Mouse (Mus musculus) CH12.LX (cell line): ENCODE measurements around the gene Hoxb2. TPM values are rescaled to one million over a fixed set of nuclear protein-coding genes. Genes with fewer than 3 reads are reported as not detected.

Experiments
- DNase-seq: peaks from one replicate; pipeline ENCODE4 v3.0.0-alpha.2; 2013; ENCODE audit errors: extremely low read depth
- H3K27ac ChIP-seq: 2 replicates; pipeline ENCODE4 v1.5.1; 2012; ENCODE audit warnings: low read depth, mild to moderate bottlenecking, control low read depth, moderate library complexity; ENCODE audit not compliant: insufficient read depth
- H3K27me3 ChIP-seq: replicated peaks from 2 replicates; pipeline ENCODE3; 2012; ENCODE audit warnings: inconsistent platforms
- H3K36me3 ChIP-seq, 2 experiments: replicated peaks in 1 of 2; 2 replicates each; pipeline versions ENCODE3 to v1.6.1; 2012; ENCODE audit warnings: inconsistent platforms in 1 of 2, low read length in 1 of 2, mild to moderate bottlenecking in 1 of 2, mixed read lengths in 1 of 2, moderate library complexity in 1 of 2; ENCODE audit not compliant: control insufficient read depth in 1 of 2, insufficient read depth in 1 of 2
- H3K4me1 ChIP-seq, 2 experiments: 2 replicates each; pipeline ENCODE4 v1.6.1; 2012; ENCODE audit warnings: inconsistent platforms in 1 of 2, moderate library complexity in 1 of 2; ENCODE audit not compliant: insufficient read depth in 2 of 2, control insufficient read depth in 1 of 2
- H3K4me2 ChIP-seq: 2 replicates; pipeline ENCODE4 v1.6.1; 2012; ENCODE audit warnings: low read depth, mild to moderate bottlenecking, control low read depth; ENCODE audit not compliant: poor library complexity, insufficient read depth, severe bottlenecking
- H3K4me3 ChIP-seq, 3 experiments: fragments of 150-350 bp in 1 of 3; sonication (generic) in 1 of 3; replicated peaks in 1 of 3; 2 replicates each; pipeline versions ENCODE3 to v1.5.1; 2011 to 2012; ENCODE audit warnings: low read depth in 2 of 3, low read length in 2 of 3, mild to moderate bottlenecking in 2 of 3, moderate library complexity in 2 of 3, control low read depth in 1 of 3, improper control_type of control experiment in 1 of 3, inconsistent platforms in 1 of 3, mixed read lengths in 1 of 3; ENCODE audit not compliant: poor library complexity in 1 of 3
- H3K79me2 ChIP-seq: replicated peaks from 2 replicates; pipeline ENCODE4 v1.6.1; 2012; ENCODE audit warnings: mild to moderate bottlenecking, moderate library complexity; ENCODE audit not compliant: control insufficient read depth, poor library complexity, insufficient read depth, severe bottlenecking; ENCODE audit errors: extremely low read depth
- H3K9ac ChIP-seq: 2 replicates; pipeline ENCODE4 v1.6.1; 2012; ENCODE audit warnings: low read depth, mild to moderate bottlenecking, control low read depth, moderate library complexity; ENCODE audit not compliant: insufficient read depth
- H3K9me3 ChIP-seq: replicated peaks from 2 replicates; pipeline ENCODE3; 2012; ENCODE audit warnings: low read length, inconsistent platforms, mixed read lengths
- BHLHE40 ChIP-seq: IDR thresholded peaks from 2 replicates; pipeline ENCODE4 v1.6.1; 2011; ENCODE audit warnings: mild to moderate bottlenecking, low read depth, low read length, improper control_type of control experiment
- CHD1 ChIP-seq: IDR thresholded peaks from 2 replicates; pipeline ENCODE4 v1.6.1; 2012; ENCODE audit warnings: low read depth, low read length, improper control_type of control experiment, inconsistent platforms
- CHD2 ChIP-seq: IDR thresholded peaks from 2 replicates; pipeline ENCODE4 v1.6.1; 2011; ENCODE audit warnings: low read length, improper control_type of control experiment
- CTCF ChIP-seq, 2 experiments: IDR thresholded peaks in 1 of 2; conservative IDR thresholded peaks in 1 of 2; 2 replicates each; pipeline ENCODE4 v1.5.1; 2011 to 2012; ENCODE audit warnings: low read depth in 2 of 2, low read length in 2 of 2, improper control_type of control experiment in 1 of 2, inconsistent platforms in 1 of 2, mild to moderate bottlenecking in 1 of 2, moderate library complexity in 1 of 2
- E2F4 ChIP-seq: IDR thresholded peaks from 2 replicates; pipeline ENCODE4 v1.6.1; 2011; ENCODE audit warnings: low read depth, low read length, improper control_type of control experiment; ENCODE audit not compliant: insufficient replicate concordance
- ELF1 ChIP-seq: IDR thresholded peaks from 2 replicates; pipeline ENCODE4 v1.6.1; 2014; ENCODE audit warnings: low read depth, mild to moderate bottlenecking, inconsistent platforms, low read length, improper control_type of control experiment
- EP300 ChIP-seq: IDR thresholded peaks from 2 replicates; pipeline ENCODE4 v1.6.1; 2011; ENCODE audit warnings: low read length, improper control_type of control experiment
- ETS1 ChIP-seq: conservative IDR thresholded peaks from 2 replicates; pipeline ENCODE4 v1.6.1; 2012; ENCODE audit warnings: low read depth, mild to moderate bottlenecking, inconsistent platforms, low read length, improper control_type of control experiment, moderate library complexity
- HCFC1 ChIP-seq: IDR thresholded peaks from 2 replicates; pipeline ENCODE4 v1.6.1; 2012; ENCODE audit warnings: low read depth, mild to moderate bottlenecking, inconsistent platforms, low read length, improper control_type of control experiment
- IRF4 ChIP-seq: IDR thresholded peaks from 2 replicates; pipeline ENCODE4 v1.6.1; 2014; ENCODE audit warnings: low read depth, mild to moderate bottlenecking, inconsistent platforms, low read length, improper control_type of control experiment
- JUN ChIP-seq: IDR thresholded peaks from 2 replicates; pipeline ENCODE4 v1.6.1; 2011; ENCODE audit warnings: low read depth, mild to moderate bottlenecking, low read length, improper control_type of control experiment, moderate library complexity; ENCODE audit not compliant: insufficient read depth
- JUND ChIP-seq: conservative IDR thresholded peaks from 2 replicates; pipeline ENCODE4 v1.6.1; 2011; ENCODE audit warnings: low read depth, low read length, improper control_type of control experiment
- MAFK ChIP-seq: IDR thresholded peaks from 2 replicates; pipeline ENCODE4 v1.6.1; 2011; ENCODE audit warnings: low read length, improper control_type of control experiment; ENCODE audit not compliant: insufficient replicate concordance
- MAX ChIP-seq: IDR thresholded peaks from 2 replicates; pipeline ENCODE4 v1.6.1; 2011; ENCODE audit warnings: low read length, improper control_type of control experiment
- MAZ ChIP-seq: IDR thresholded peaks from 2 replicates; pipeline ENCODE4 v1.6.1; 2012; ENCODE audit warnings: low read depth, mild to moderate bottlenecking, inconsistent platforms, low read length, improper control_type of control experiment, moderate library complexity
- MXI1 ChIP-seq: IDR thresholded peaks from 2 replicates; pipeline ENCODE4 v1.6.1; 2011; ENCODE audit warnings: mild to moderate bottlenecking, low read depth, low read length, improper control_type of control experiment
- MYC ChIP-seq: IDR thresholded peaks from 2 replicates; pipeline ENCODE4 v1.6.1; 2011; ENCODE audit warnings: low read depth, mild to moderate bottlenecking, improper control_type of control experiment, low read length
- NELFE ChIP-seq: IDR thresholded peaks from 2 replicates; pipeline ENCODE4 v1.6.1; 2011; ENCODE audit warnings: low read depth, low read length, improper control_type of control experiment
- NRF1 ChIP-seq: IDR thresholded peaks from 2 replicates; pipeline ENCODE4 v1.6.1; 2014; ENCODE audit warnings: low read depth, mild to moderate bottlenecking, inconsistent platforms, low read length, improper control_type of control experiment, moderate library complexity
- PAX5 ChIP-seq: IDR thresholded peaks from 2 replicates; pipeline ENCODE4 v1.6.1; 2012; ENCODE audit warnings: low read length, inconsistent platforms, mixed read lengths
- POLR2AphosphoS2 ChIP-seq: IDR thresholded peaks from 2 replicates; pipeline ENCODE4 v1.6.1; 2011; ENCODE audit warnings: low read depth, low read length, improper control_type of control experiment
- TCF12 ChIP-seq: IDR thresholded peaks from 2 replicates; pipeline ENCODE4 v1.6.1; 2014; ENCODE audit warnings: low read depth, mild to moderate bottlenecking, inconsistent platforms, low read length, improper control_type of control experiment
- UBTF ChIP-seq: IDR thresholded peaks from 2 replicates; pipeline ENCODE4 v1.6.1; 2012; ENCODE audit warnings: low read depth, mild to moderate bottlenecking, inconsistent platforms, low read length, improper control_type of control experiment, moderate library complexity
- USF1 ChIP-seq: IDR thresholded peaks from 2 replicates; pipeline ENCODE4 v1.6.1; 2014; ENCODE audit warnings: low read depth, mild to moderate bottlenecking, inconsistent platforms, low read length, improper control_type of control experiment
- USF2 ChIP-seq: conservative IDR thresholded peaks from 2 replicates; pipeline ENCODE4 v1.6.1; 2011; ENCODE audit warnings: low read depth, low read length, improper control_type of control experiment
- ZC3H11A ChIP-seq: IDR thresholded peaks from 2 replicates; pipeline ENCODE4 v1.6.1; 2012; ENCODE audit warnings: low read depth, mild to moderate bottlenecking, inconsistent platforms, low read length, improper control_type of control experiment
- ZKSCAN1 ChIP-seq: IDR thresholded peaks from 2 replicates; pipeline ENCODE4 v1.6.1; 2012; ENCODE audit warnings: low read depth, inconsistent platforms, low read length, improper control_type of control experiment, borderline replicate concordance
- ZMIZ1 ChIP-seq: IDR thresholded peaks from 2 replicates; pipeline ENCODE4 v1.6.1; 2012; ENCODE audit warnings: low read depth, mild to moderate bottlenecking, inconsistent platforms, low read length, improper control_type of control experiment
- ZNF384 ChIP-seq: IDR thresholded peaks from 2 replicates; pipeline ENCODE4 v1.6.1; 2012; ENCODE audit warnings: low read depth, low read length, improper control_type of control experiment, inconsistent platforms
- dilution Hi-C: fragments of 300-500 bp; cut with MboI; formaldehyde crosslinking; loops from 2 replicates; pipeline ENCODE4 v1.14.3; 2020; ENCODE audit warnings: low sequenced_read_pairs; ENCODE audit not compliant: extremely low pct_unique_long_range_greater_than_20kb, extremely low pct_ligation_motif_present
- in situ Hi-C: fragments of 300-500 bp; cut with MboI; formaldehyde crosslinking; loops from 3 replicates; pipeline ENCODE4 v1.14.3; 2019; ENCODE audit warnings: low sequenced_read_pairs, low pct_ligation_motif_present, low pct_unique_long_range_greater_than_20kb, mixed read lengths
- polyA plus RNA-seq: library from polyadenylated mRNA; unstranded; fragments of >175 nt; gene quantifications from 2 replicates; pipeline ENCODE4 v1.2.1, GENCODE M21; 2012; ENCODE audit warnings: low read depth; ENCODE audit not compliant: insufficient read length
- total RNA-seq, 2 experiments: library from RNA; depleted of rRNA; stranded (reverse); fragments of 300-350 nt in 1 of 2; fragments of >200 nt in 1 of 2; gene quantifications; 2 replicates each; pipeline ENCODE4 v1.2.3; 2012 to 2014

Gene Hoxb2
- total and polyA plus RNA-seq, 3 experiments = not detected

DNA sequence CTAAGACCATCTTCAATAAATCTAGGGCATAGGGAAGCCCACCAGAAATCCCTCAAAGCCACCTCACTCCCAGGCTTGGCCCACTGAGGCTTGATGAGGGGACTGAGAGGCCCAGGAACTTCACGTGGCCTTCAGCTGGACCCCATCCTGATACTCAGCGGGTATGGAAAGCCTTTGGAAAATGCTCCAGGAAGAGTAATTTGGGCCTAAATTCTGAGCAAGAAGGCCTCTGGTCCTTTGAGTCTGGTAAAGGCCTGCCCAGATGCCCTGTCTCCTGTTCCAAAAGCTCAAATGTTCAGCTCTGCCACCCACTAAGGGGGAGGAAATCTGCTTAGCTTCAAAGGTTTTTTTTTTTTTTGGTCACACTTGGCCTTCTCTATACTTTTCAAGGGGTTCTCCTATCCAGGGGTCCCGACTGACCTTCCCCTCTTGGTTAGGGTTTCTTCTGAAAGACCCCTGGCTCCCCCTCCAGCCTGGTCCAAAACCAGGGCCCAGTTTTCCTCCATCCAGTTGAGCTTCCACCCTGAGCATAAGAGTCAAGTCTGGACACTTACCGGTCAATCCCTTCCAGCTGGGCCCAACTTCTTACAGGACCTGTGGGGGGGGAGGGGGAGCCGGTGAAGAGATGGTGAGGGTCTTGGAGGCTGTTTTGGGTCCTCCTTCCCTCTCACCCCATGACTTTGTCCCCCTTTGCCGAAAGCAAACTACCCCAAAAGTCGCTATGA is 44.0 kb upstream of the Hoxb2 start:
- in situ Hi-C loops = loop anchor here (25.0 kb wide), 1 partner anchor 231 kb away; no protein-coding TSS in a partner anchor
- Histone ChIP-seq H3K27me3 (peaks cover 68% of the 10 kb centered on the region), H3K4me1 (peaks cover 0 to 16% of the 10 kb centered on the region in 2 experiments; a peak in 2 of 4 replicates), H3K4me2 (no peak overlapping the region), H3K9ac (no peak overlapping the region), H3K79me2 (no peaks in the 10 kb centered on the region), H3K4me3 (no peak overlapping the region)
- DNase-seq = no peak
- TF ChIP-seq CHD2 = no peak
- TF ChIP-seq ZMIZ1 = no peak
- TF ChIP-seq MAX = no peak
- TF ChIP-seq JUND = no peak
- TF ChIP-seq USF1 = no peak
- TF ChIP-seq JUN = no peak
- no peak for TF ChIP-seq MYC
- no peak for TF ChIP-seq CTCF (conservative IDR thresholded peaks at IDR 0.05 in 1 of 2, IDR thresholded peaks at IDR 0.05 in 1 of 2; ENCODE audit: low read depth in 2 of 2, low read length in 2 of 2)
- no peak for TF ChIP-seq MAZ
- TF ChIP-seq E2F4 = no peak
- no peak for TF ChIP-seq ZC3H11A
- no peak for TF ChIP-seq UBTF
- no peak for TF ChIP-seq ZKSCAN1
- no peak for TF ChIP-seq HCFC1
- no peak for TF ChIP-seq NRF1
- TF ChIP-seq TCF12 = no peak
- TF ChIP-seq MAFK = no peak
- no peak for TF ChIP-seq MXI1
- no peak for TF ChIP-seq POLR2AphosphoS2
- TF ChIP-seq, all 38 proteins: peak for 0
- Histone ChIP-seq H3K36me3 (no peaks in the 10 kb centered on the region), H3K9me3 (peaks cover 22% of the 10 kb centered on the region), H3K27ac (no peak overlapping the region)
- dilution Hi-C loops = no loop called here

DNA sequence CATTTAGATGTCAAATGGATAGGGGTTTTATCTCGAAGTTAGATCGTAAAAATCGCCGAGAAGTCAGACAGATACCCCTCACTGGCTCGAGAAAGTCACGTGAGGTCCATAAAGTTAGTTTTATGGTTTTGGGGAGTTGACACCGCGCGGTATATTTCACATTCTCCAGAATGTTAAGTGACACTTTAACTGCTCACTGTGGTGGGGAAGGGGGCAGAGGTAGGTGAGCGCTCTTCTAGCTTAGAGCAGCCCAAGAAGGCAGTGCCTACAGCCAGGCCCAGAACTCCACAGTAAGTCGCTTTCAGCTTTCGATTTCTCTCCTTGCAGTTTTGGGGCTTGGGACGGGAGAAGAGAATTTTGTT is 43.4 kb upstream of the Hoxb2 start:
- peaks cover 0 to 19% of the 10 kb centered on the region in 2 experiments; a peak in 2 of 4 replicates for H3K4me1 ChIP-seq
- no peak overlapping the region for H3K27ac ChIP-seq
- peaks cover 18% of the 10 kb centered on the region for H3K9me3 ChIP-seq
- H3K36me3 ChIP-seq = no peaks in the 10 kb centered on the region
- no peak for DNase-seq
- H3K4me3 ChIP-seq = no peak overlapping the region
- TF ChIP-seq CTCF (conservative IDR thresholded peaks at IDR 0.05 in 1 of 2, IDR thresholded peaks at IDR 0.05 in 1 of 2; ENCODE audit: low read depth in 2 of 2, low read length in 2 of 2) = no peak
- no peak for TF ChIP-seq USF1
- TF ChIP-seq NELFE = no peak
- no peak for TF ChIP-seq CHD1
- no peak for TF ChIP-seq EP300
- TF ChIP-seq PAX5 = no peak
- no peak for TF ChIP-seq MAZ
- no peak for TF ChIP-seq BHLHE40
- TF ChIP-seq ETS1 = no peak
- no peak for TF ChIP-seq USF2
- TF ChIP-seq HCFC1 = no peak
- no peak for TF ChIP-seq ZC3H11A
- no peak for TF ChIP-seq ZNF384
- TF ChIP-seq ELF1 = no peak
- TF ChIP-seq IRF4 = no peak
- TF ChIP-seq JUND = no peak
- TF ChIP-seq MXI1 = no peak
- TF ChIP-seq ZMIZ1 = no peak
- no peak overlapping the region for H3K4me2 ChIP-seq
- peaks cover 66% of the 10 kb centered on the region for H3K27me3 ChIP-seq
- dilution Hi-C loops (no loop called here), in situ Hi-C loops (loop anchor here (25.0 kb wide), 1 partner anchor 230 kb away; no protein-coding TSS in a partner anchor)
- no peak overlapping the region for H3K9ac ChIP-seq
- H3K79me2 ChIP-seq = no peaks in the 10 kb centered on the region
